In genomic region chr5:75490806-75491205, GRCm38 (mm10) we compare ENCODE assay signal across 26 mouse cellular contexts.
A peak's percentile ranks its signal among the peaks of the same experiment; 100 is the strongest.
DNase-seq lines count a peak whose midpoint lies in the region; ATAC-seq and TF ChIP-seq lines count a peak whose summit lies in the region.
"Had no signal": no experiment of that assay in that cellular context is flagged by ENCODE, and none has a peak within 500 bp of the region (broad histone marks: within the 10 kb centered on the region; RNA-seq: fewer than 3 reads in every experiment).

No protein-coding gene starts in this region.

- 75% methylated on average over 9 of the region's 9 CpGs for WGBS in kidney, embryonic 14.5 days
- 72% methylated on average over 9 of the region's 9 CpGs for WGBS in kidney, postnatal 0 days

- no peak for TF ChIP-seq CTCF in kidney, postnatal 0 days (IDR thresholded peaks at IDR 0.05; ENCODE audit: low read depth)

- H3K36me3 ChIP-seq in kidney, embryonic 14.5 days (ENCODE audit: control insufficient read depth, insufficient read depth, low read length): no peaks in the 10 kb centered on the region
- H3K36me3 ChIP-seq in kidney, postnatal 0 days (ENCODE audit: insufficient read depth, low read length): no peaks in the 10 kb centered on the region
- H3K36me3 ChIP-seq: embryonic facial prominence, embryonic 13.5 days; G1E; neural tube, embryonic 12.5 days had no signal

- no peaks in the 10 kb centered on the region for H3K9me3 ChIP-seq in kidney, embryonic 14.5 days (ENCODE audit: control insufficient read depth, low read length)
- no peaks in the 10 kb centered on the region for H3K9me3 ChIP-seq in kidney, postnatal 0 days (replicated peaks; ENCODE audit: low read length)
- H3K9me3 ChIP-seq: embryonic facial prominence, embryonic 13.5 days; forebrain, embryonic 13.5 days; G1E; neural tube, embryonic 12.5 days had no signal

- no peak overlapping the region for H3K9ac ChIP-seq in kidney, embryonic 14.5 days (ENCODE audit: low read depth, low read length)
- H3K9ac ChIP-seq in kidney, postnatal 0 days (ENCODE audit: low read depth, low read length): no peak overlapping the region
- H3K9ac ChIP-seq: embryonic facial prominence, embryonic 13.5 days; forebrain, embryonic 13.5 days; neural tube, embryonic 12.5 days had no signal

- H3K4me3 ChIP-seq in kidney, embryonic 14.5 days (ENCODE audit: low read length): no peak overlapping the region
- no peak overlapping the region for H3K4me3 ChIP-seq in kidney, postnatal 0 days (replicated peaks; ENCODE audit: low read depth, low read length)
- H3K4me3 ChIP-seq: embryonic facial prominence, embryonic 13.5 days; erythroblast, embryonic 14.5 days; forebrain, embryonic 13.5 days; gastrocnemius, adult 2 months; neural tube, embryonic 12.5 days had no signal

- ATAC-seq in kidney, embryonic 14.5 days (ENCODE audit: low FRiP score, low TSS enrichment): no peak
- no peak for ATAC-seq in kidney, postnatal 0 days (replicated peaks; ENCODE audit: low FRiP score, low read depth)
- no peak for ATAC-seq in megakaryocyte progenitor cell, adult 5-6 weeks (replicated peaks; ENCODE audit: poor library complexity)
- ATAC-seq: forebrain, embryonic 13.5 days; hindbrain, postnatal 0 days; intestine, embryonic 16.5 days had no signal

- peak; percentile 8 for DNase-seq in kidney, adult 11 months
- peak; percentile 16 for DNase-seq in kidney, postnatal 0 days (ENCODE audit: low spot score)
- DNase-seq in kidney, postnatal 25 days: peak; percentile 3 to 42
- peak; percentile 23 for DNase-seq in lung, postnatal 36 days
- no peak for DNase-seq in layer of hippocampus, adult 11-12 months (ENCODE audit: low spot score)
- DNase-seq: adrenal gland, postnatal 14 days; B cell, adult 2 months; cerebellum, adult 8-10 months; cerebellum, postnatal 36 days; embryo, embryonic 11 days; gastrocnemius, adult 2 months; heart, postnatal 10 days; midbrain, embryonic 14.5 days; right cerebral cortex, postnatal 25 days; thymus, postnatal 14 days had no signal

- H3K4me2 ChIP-seq in kidney, embryonic 14.5 days (replicated peaks; ENCODE audit: low read depth, low read length): no peak overlapping the region
- H3K4me2 ChIP-seq in kidney, postnatal 0 days (ENCODE audit: low read length): no peak overlapping the region
- H3K4me2 ChIP-seq: embryonic facial prominence, embryonic 13.5 days; forebrain, embryonic 13.5 days; heart, embryonic 11.5 days; neural tube, embryonic 12.5 days had no signal

- no peaks in the 10 kb centered on the region for H3K4me1 ChIP-seq in kidney, embryonic 14.5 days (ENCODE audit: control insufficient read depth, insufficient read depth, low read length)
- H3K4me1 ChIP-seq in kidney, postnatal 0 days (replicated peaks; ENCODE audit: insufficient read depth, low read length): no peaks in the 10 kb centered on the region
- H3K4me1 ChIP-seq: embryonic facial prominence, embryonic 13.5 days; forebrain, embryonic 13.5 days; neural tube, embryonic 12.5 days had no signal

- no peaks in the 10 kb centered on the region for H3K27me3 ChIP-seq in kidney, embryonic 14.5 days (ENCODE audit: control insufficient read depth, insufficient read depth, low read length)
- H3K27me3 ChIP-seq in kidney, postnatal 0 days (ENCODE audit: insufficient read depth, low read length): no peaks in the 10 kb centered on the region
- H3K27me3 ChIP-seq: CH12.LX; embryonic facial prominence, embryonic 13.5 days; forebrain, embryonic 13.5 days; neural tube, embryonic 12.5 days had no signal

- H3K27ac ChIP-seq in kidney, embryonic 14.5 days (ENCODE audit: low read depth, low read length): no peak overlapping the region
- H3K27ac ChIP-seq in kidney, postnatal 0 days: no peak overlapping the region
- H3K27ac ChIP-seq: embryonic facial prominence, embryonic 13.5 days; forebrain, embryonic 13.5 days; gastrocnemius, adult 2 months; hindbrain, postnatal 0 days; neural tube, embryonic 12.5 days had no signal
